Mouse (Mus musculus): Measurements from ENCODE around the gene Supt6.

DNA sequence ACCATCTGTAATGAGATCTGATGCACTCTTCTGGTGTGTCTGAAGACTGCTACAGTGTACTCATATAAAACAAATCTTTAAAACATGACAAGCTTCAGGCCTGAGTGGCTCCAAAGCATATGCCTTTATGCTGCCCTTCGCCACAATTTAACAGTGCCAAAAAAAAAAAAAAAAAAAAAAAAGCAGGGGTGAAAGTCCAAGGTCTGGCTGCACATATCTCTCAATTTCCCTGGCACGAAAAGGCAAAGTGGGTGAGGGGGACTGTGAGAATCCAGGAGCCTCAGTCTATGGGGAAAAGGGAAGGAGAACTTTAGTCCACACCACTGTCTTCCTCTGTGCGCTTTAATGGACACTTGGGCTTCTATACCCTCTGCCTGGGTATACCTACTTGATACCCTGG, 43.4 kb downstream of the Supt6 start:
- TF ChIP-seq POLR2A (IDR thresholded peaks at IDR 0.05; ENCODE audit: extremely low read depth, insufficient read depth, low read length) (no peak), CTCF (IDR thresholded peaks at IDR 0.05; ENCODE audit: extremely low read depth, insufficient read depth, low read length) (no peak)
